ENCODE assay signal across 14 mouse cellular contexts in genomic region chr2:117867409-117867808, GRCm38 (mm10).
DNase-seq lines count a peak whose midpoint lies in the region; ATAC-seq and TF ChIP-seq lines count a peak whose summit lies in the region.
"Had no signal": no experiment of that assay in that cellular context is flagged by ENCODE, and none has a peak within 500 bp of the region (broad histone marks: within the 10 kb centered on the region; RNA-seq: fewer than 3 reads in every experiment).

No protein-coding gene starts in this region.

- no peak for ATAC-seq in hindbrain, embryonic 11.5 days (ENCODE audit: low FRiP score)
- ATAC-seq in hindbrain, embryonic 14.5 days (ENCODE audit: low FRiP score): no peak
- ATAC-seq in midbrain, embryonic 11.5 days (ENCODE audit: low FRiP score): no peak
- no peak for ATAC-seq in midbrain, embryonic 16.5 days
- ATAC-seq: midbrain, embryonic 15.5 days had no signal

- no peak overlapping the region for H3K4me2 ChIP-seq in hindbrain, embryonic 11.5 days (replicated peaks; ENCODE audit: low read depth, low read length)
- no peak overlapping the region for H3K4me2 ChIP-seq in hindbrain, embryonic 14.5 days (replicated peaks)
- no peak overlapping the region for H3K4me2 ChIP-seq in midbrain, embryonic 11.5 days
- H3K4me2 ChIP-seq in midbrain, embryonic 16.5 days (ENCODE audit: low read length): no peak overlapping the region
- H3K4me2 ChIP-seq: hindbrain, embryonic 15.5 days; midbrain, embryonic 15.5 days had no signal

- H3K36me3 ChIP-seq in hindbrain, embryonic 11.5 days (ENCODE audit: control insufficient read depth, insufficient read depth, low read length): no peaks in the 10 kb centered on the region
- H3K36me3 ChIP-seq in hindbrain, embryonic 14.5 days (replicated peaks; ENCODE audit: control insufficient read depth, insufficient read depth): no peaks in the 10 kb centered on the region
- H3K36me3 ChIP-seq in midbrain, embryonic 11.5 days (ENCODE audit: control insufficient read depth, insufficient read depth, low read length): no peaks in the 10 kb centered on the region
- H3K36me3 ChIP-seq in midbrain, embryonic 16.5 days (ENCODE audit: control insufficient read depth, insufficient read depth, low read length): no peaks in the 10 kb centered on the region
- H3K36me3 ChIP-seq: hindbrain, embryonic 15.5 days; midbrain, embryonic 15.5 days had no signal

- H3K9ac ChIP-seq in hindbrain, embryonic 11.5 days (ENCODE audit: low read depth, low read length): no peak overlapping the region
- H3K9ac ChIP-seq in hindbrain, embryonic 14.5 days: no peak overlapping the region
- no peak overlapping the region for H3K9ac ChIP-seq in midbrain, embryonic 11.5 days (ENCODE audit: low read length)
- no peak overlapping the region for H3K9ac ChIP-seq in midbrain, embryonic 16.5 days (ENCODE audit: low read depth, low read length)
- H3K9ac ChIP-seq: hindbrain, embryonic 15.5 days; liver, embryonic 14.5 days; midbrain, embryonic 15.5 days had no signal

- H3K9me3 ChIP-seq in hindbrain, embryonic 11.5 days (ENCODE audit: control insufficient read depth, low read length): no peaks in the 10 kb centered on the region
- H3K9me3 ChIP-seq in hindbrain, embryonic 14.5 days (ENCODE audit: control insufficient read depth, low read length): no peaks in the 10 kb centered on the region
- H3K9me3 ChIP-seq in midbrain, embryonic 11.5 days (ENCODE audit: control insufficient read depth, low read length): no peaks in the 10 kb centered on the region
- no peaks in the 10 kb centered on the region for H3K9me3 ChIP-seq in midbrain, embryonic 16.5 days (replicated peaks; ENCODE audit: control insufficient read depth, low read length, poor library complexity, severe bottlenecking)
- H3K9me3 ChIP-seq: hindbrain, embryonic 15.5 days; midbrain, embryonic 15.5 days had no signal

- no peaks in the 10 kb centered on the region for H3K27me3 ChIP-seq in hindbrain, embryonic 11.5 days (ENCODE audit: control insufficient read depth, insufficient read depth, low read length)
- no peaks in the 10 kb centered on the region for H3K27me3 ChIP-seq in hindbrain, embryonic 14.5 days (ENCODE audit: control insufficient read depth, insufficient read depth, low read length)
- no peaks in the 10 kb centered on the region for H3K27me3 ChIP-seq in midbrain, embryonic 11.5 days (ENCODE audit: control insufficient read depth, insufficient read depth, low read length)
- no peaks in the 10 kb centered on the region for H3K27me3 ChIP-seq in midbrain, embryonic 16.5 days (ENCODE audit: control insufficient read depth, insufficient read depth, low read depth, low read length)
- H3K27me3 ChIP-seq: hindbrain, embryonic 15.5 days; midbrain, embryonic 15.5 days had no signal

- no peak for TF ChIP-seq CTCF in left cerebral cortex, adult 2 months (IDR thresholded peaks at IDR 0.05)

- H3K27ac ChIP-seq in hindbrain, embryonic 11.5 days (ENCODE audit: low read depth, low read length): no peak overlapping the region
- no peak overlapping the region for H3K27ac ChIP-seq in hindbrain, embryonic 14.5 days
- no peak overlapping the region for H3K27ac ChIP-seq in midbrain, embryonic 11.5 days (ENCODE audit: low read depth, low read length)
- no peak overlapping the region for H3K27ac ChIP-seq in midbrain, embryonic 16.5 days (ENCODE audit: low read length)
- no peak overlapping the region for H3K27ac ChIP-seq in left cerebral cortex, adult 2 months
- H3K27ac ChIP-seq: hindbrain, embryonic 15.5 days; liver, embryonic 14.5 days; midbrain, embryonic 15.5 days had no signal

- intact Hi-C loops in left cerebral cortex, adult 2 months (cut with DNase I): no loop called here

- WGBS in hindbrain, embryonic 11.5 days: 33% methylated on average over 3 of the region's 3 CpGs
- 16% methylated on average over 3 of the region's 3 CpGs for WGBS in hindbrain, embryonic 14.5 days
- 34% methylated on average over 3 of the region's 3 CpGs for whole genome bisulfite sequencing in midbrain, embryonic 11.5 days
- 32% methylated on average over 3 of the region's 3 CpGs for WGBS in midbrain, embryonic 16.5 days

- DNase-seq in adrenal gland, adult 2 months: peak; percentile 11
- no peak for DNase-seq in adrenal gland, adult (ENCODE audit: inconsistent age in 2 of 2, low spot score in 1 of 2)
- peak; percentile 13 for DNase-seq in hindbrain, embryonic 11.5 days (ENCODE audit: low spot score)
- no peak for DNase-seq in hindbrain, embryonic 14.5 days (ENCODE audit: low spot score)
- DNase-seq in midbrain, embryonic 11.5 days (ENCODE audit: low spot score, missing footprints): peak; percentile 84
- DNase-seq in mesoderm, embryonic 11.5 days (ENCODE audit: low read depth, low spot score): peak; percentile 51
- DNase-seq in left cerebral cortex, adult 2 months (ENCODE audit: extremely low spot score in 1 of 2, low spot score in 2 of 2): no peak
- DNase-seq: cerebellum, postnatal 36 days; kidney, postnatal 4 days; right cerebral cortex, adult 18-20 months had no signal

- no peaks in the 10 kb centered on the region for H3K4me1 ChIP-seq in hindbrain, embryonic 11.5 days (replicated peaks; ENCODE audit: control insufficient read depth, insufficient read depth, low read length)
- 0 out of 2 replicates have a peak, but pooled peaks cover 5% of the 10 kb centered on the region for H3K4me1 ChIP-seq in hindbrain, embryonic 14.5 days (replicated peaks; ENCODE audit: control insufficient read depth, insufficient read depth, low read length)
- peaks cover 3% of the 10 kb centered on the region; the same call in 1 of the 2 replicates for H3K4me1 ChIP-seq in midbrain, embryonic 11.5 days (ENCODE audit: control insufficient read depth, insufficient read depth, low read length)
- H3K4me1 ChIP-seq in midbrain, embryonic 16.5 days (ENCODE audit: control insufficient read depth, insufficient read depth, low read length): no peaks in the 10 kb centered on the region
- H3K4me1 ChIP-seq: midbrain, embryonic 15.5 days had no signal

- no peak overlapping the region for H3K4me3 ChIP-seq in hindbrain, embryonic 11.5 days (ENCODE audit: low read depth, low read length)
- H3K4me3 ChIP-seq in hindbrain, embryonic 14.5 days (replicated peaks; ENCODE audit: low read length): no peak overlapping the region
- H3K4me3 ChIP-seq in midbrain, embryonic 11.5 days (ENCODE audit: low read depth, low read length): no peak overlapping the region
- H3K4me3 ChIP-seq in midbrain, embryonic 16.5 days (ENCODE audit: low read depth, low read length): no peak overlapping the region
- H3K4me3 ChIP-seq in left cerebral cortex, adult 2 months: no peak overlapping the region
- H3K4me3 ChIP-seq: hindbrain, embryonic 15.5 days; midbrain, embryonic 15.5 days had no signal

Comparison
In these comparisons a context has a peak if more than half of its experiments do, and no peak if none do; other contexts are left out.
1. DNase-seq: peak in adrenal gland, adult 2 months (single experiment), hindbrain, embryonic 11.5 days (single experiment), midbrain, embryonic 11.5 days (single experiment) and mesoderm, embryonic 11.5 days (single experiment); none in adrenal gland, adult (0 of 2), hindbrain, embryonic 14.5 days (single experiment) and left cerebral cortex, adult 2 months (0 of 2).